In genomic region chr16:33015986-33016385, GRCm38 (mm10) we compare ENCODE assay signal across 25 mouse cellular contexts.
"Had no signal": no experiment of that assay in that cellular context is flagged by ENCODE, and none has a peak within 500 bp of the region (broad histone marks: within the 10 kb centered on the region; RNA-seq: fewer than 3 reads in every experiment).

No protein-coding gene starts in this region.

- H3K4me1 ChIP-seq: heart, embryonic 13.5 days; hindbrain, embryonic 13.5 days; hindbrain, embryonic 15.5 days; limb, embryonic 10.5 days; limb, embryonic 12.5 days had no signal

- H3K27ac ChIP-seq: heart, adult 2 months; heart, embryonic 13.5 days; heart, embryonic 15.5 days; hindbrain, embryonic 13.5 days; hindbrain, embryonic 15.5 days; hindbrain, postnatal 0 days; kidney, embryonic 15.5 days; kidney, postnatal 0 days; layer of hippocampus, adult 2 months; left cerebral cortex, adult 2 months; limb, embryonic 10.5 days; limb, embryonic 12.5 days; liver, embryonic 13.5 days had no signal

- H3K9me3 ChIP-seq: heart, embryonic 13.5 days; heart, embryonic 15.5 days; hindbrain, embryonic 13.5 days; hindbrain, embryonic 15.5 days; kidney, embryonic 15.5 days; limb, embryonic 10.5 days; limb, embryonic 12.5 days; liver, embryonic 13.5 days had no signal

- H3K4me3 ChIP-seq: heart, adult 2 months; heart, embryonic 13.5 days; heart, embryonic 15.5 days; hindbrain, embryonic 13.5 days; hindbrain, embryonic 15.5 days; kidney, embryonic 15.5 days; layer of hippocampus, adult 2 months; left cerebral cortex, adult 2 months; limb, embryonic 10.5 days; limb, embryonic 12.5 days; liver, embryonic 13.5 days had no signal

- H3K9ac ChIP-seq: heart, embryonic 13.5 days; heart, embryonic 15.5 days; hindbrain, embryonic 13.5 days; hindbrain, embryonic 15.5 days; kidney, embryonic 15.5 days; limb, embryonic 12.5 days; liver, embryonic 13.5 days had no signal

- H3K4me2 ChIP-seq: heart, embryonic 11.5 days; heart, embryonic 13.5 days; heart, embryonic 15.5 days; hindbrain, embryonic 13.5 days; hindbrain, embryonic 15.5 days; kidney, embryonic 15.5 days; limb, embryonic 12.5 days; liver, embryonic 11.5 days; liver, embryonic 13.5 days had no signal

- DNase-seq: gastrocnemius, postnatal 14 days; gastrocnemius, postnatal 36 days; heart, adult 2 months; heart, postnatal 14 days; heart, postnatal 36 days; kidney, adult 11 months; kidney, adult 2 months; kidney, adult 9 months; kidney, postnatal 14 days; kidney, postnatal 36 days; liver; liver, embryonic 13.5 days had no signal

- ATAC-seq: hindbrain, postnatal 0 days had no signal

- H3K27me3 ChIP-seq: heart, embryonic 13.5 days; heart, embryonic 15.5 days; hindbrain, embryonic 13.5 days; hindbrain, embryonic 15.5 days; kidney, embryonic 15.5 days; limb, embryonic 12.5 days; liver, embryonic 13.5 days had no signal
